Mouse (Mus musculus) forelimb bud, embryonic 11.5 days (tissue): ENCODE data around the gene Slc17a8.
"Not testable (repeated sequence)": the region's sequence is repeated elsewhere in the genome, so short reads cannot be mapped to it uniquely, and the experiment has no call there.

Experiments used
- DNase-seq: peaks from one replicate; pipeline ENCODE4 v3.0.0-alpha.2; 2012; ENCODE audit warnings: low read depth, low spot score

Slc17a8 gene

DNA sequence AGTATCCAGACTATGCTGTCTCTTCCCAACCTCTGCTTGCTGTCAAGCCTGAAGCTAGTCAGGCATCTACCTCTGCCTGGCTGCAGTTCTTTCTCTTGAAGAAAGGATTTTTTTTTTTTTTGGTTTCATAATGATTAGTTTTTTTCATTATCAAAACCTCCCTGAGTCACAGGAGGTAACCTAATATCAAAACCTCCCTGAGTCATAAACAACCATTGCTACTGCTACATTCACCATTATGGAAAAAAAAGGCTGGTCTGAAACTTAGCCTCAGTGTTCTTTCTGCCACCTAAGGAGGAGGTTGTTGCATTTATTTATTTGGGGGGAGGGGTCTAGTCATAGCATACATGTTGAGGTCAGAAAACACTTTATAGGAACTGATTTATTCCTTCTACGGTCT, 31.2 kb downstream of the Slc17a8 start:
- no peak for DNase-seq

- DNase-seq, result no peak
These were observed 32.3 kb downstream of the Slc17a8 start for GRCm38 (mm10) chr10:89588708-89589107.

- DNase-seq, result no peak
These were observed 36.3 kb downstream of the Slc17a8 start for GRCm38 (mm10) chr10:89584709-89585108.

DNA sequence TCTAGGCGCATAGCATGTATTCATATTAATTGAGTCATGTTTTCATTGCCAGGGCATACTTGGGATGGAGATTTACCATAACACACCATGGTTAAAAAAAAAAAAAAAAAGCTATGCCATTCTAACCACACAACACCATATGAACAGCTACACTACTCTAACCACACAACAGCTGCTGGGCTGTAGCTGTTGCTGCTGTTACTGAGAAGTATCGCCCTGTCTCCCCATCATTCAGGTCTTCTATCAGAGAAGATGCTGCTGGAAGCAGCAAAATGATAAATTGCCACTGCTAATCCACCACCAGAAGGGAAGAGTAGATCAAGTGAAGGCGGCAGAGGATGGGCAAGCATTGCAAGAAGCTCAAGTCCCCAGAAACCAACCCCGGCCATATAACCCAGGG, 42.3 kb downstream of the Slc17a8 start:
- no peak for DNase-seq

DNA sequence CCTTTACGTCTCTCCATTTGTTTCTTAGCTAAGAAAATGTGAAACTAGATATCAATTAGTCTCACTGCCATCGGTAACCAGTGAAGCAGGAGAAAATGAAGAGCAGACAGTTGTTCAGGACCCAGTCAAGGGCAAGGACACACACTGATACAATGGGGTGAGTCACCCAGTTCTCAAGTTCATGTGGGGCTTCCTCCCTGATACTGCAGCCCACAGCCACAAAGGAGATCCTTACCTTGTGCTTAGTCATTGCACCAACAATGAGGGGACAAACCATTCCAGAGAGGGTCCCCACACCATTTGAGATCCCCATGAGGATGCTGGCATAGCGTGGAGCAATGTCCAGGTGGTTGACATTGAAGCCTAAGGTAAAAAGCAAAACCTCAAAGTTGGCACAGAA, 43.4 kb downstream of the Slc17a8 start:
- DNase-seq, result no peak

- no peak for DNase-seq
These were observed 47.6 kb downstream of the Slc17a8 start for GRCm38 (mm10) chr10:89573421-89573820.

DNA sequence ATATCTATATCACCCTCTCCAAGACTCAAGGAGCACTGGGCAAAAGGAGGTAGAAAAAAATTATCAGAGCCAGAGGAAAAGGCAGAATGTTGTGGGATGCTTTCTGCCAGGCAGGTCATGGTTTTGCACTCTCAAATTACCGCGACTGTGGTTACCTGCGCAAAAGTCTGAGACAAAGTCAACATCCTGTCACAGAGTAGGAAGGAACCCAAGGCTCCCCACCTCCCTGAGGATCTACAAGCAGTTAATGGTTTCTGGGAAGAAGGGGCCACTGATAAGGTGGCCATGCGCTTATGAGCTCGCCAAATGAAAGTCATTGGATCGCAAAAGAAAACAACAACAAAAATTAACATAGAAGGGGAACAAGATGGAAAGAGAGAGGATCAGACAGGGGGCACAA, 48.1 kb downstream of the Slc17a8 start:
- DNase-seq, result no peak

DNA sequence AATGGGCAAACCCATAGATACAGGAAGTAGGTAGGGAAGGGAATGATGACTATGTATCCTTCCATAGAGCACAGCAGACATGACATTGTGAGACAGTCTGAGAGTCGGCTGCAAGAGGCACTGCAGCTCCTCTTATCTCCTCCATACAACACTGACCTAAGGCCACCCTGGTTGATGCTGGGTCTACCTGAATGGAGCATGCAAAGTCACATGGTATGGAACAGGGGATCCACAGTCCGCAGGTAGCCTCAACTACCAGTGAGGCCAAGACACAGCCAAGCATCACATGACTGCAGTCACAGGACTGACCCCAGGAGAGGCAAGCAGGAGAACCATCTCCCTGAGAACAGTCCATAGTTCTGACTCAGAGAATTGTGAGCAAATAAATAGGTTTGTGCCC, 53.7 kb downstream of the Slc17a8 start:
- DNase-seq, result no peak

GRCm38 (mm10) chr10:89565301-89566022, 55.6 kb downstream of the Slc17a8 start:
- DNase-seq, result no peak

- no peak for DNase-seq
These were observed 58.9 kb downstream of the Slc17a8 start for GRCm38 (mm10) chr10:89562113-89562512.

DNA sequence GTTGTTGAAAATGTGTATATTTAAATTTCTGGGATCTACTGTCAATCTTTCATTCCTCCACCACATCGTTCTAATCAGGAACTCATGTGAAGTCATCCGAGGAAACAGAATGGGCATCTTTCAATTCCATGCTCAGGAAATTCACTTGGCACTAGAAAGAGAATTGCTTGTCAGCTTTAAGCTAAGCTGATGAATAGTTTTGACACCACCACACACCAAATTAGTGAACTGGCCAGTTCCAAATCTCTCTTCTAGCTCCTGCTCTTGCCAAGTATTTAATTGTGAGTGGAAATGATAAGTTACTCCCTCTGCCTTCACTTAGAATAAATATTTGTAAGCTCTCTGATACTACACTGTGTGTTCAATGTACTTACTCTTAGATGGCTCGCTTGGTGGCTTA, 61.7 kb downstream of the Slc17a8 start:
- no peak for DNase-seq

DNA sequence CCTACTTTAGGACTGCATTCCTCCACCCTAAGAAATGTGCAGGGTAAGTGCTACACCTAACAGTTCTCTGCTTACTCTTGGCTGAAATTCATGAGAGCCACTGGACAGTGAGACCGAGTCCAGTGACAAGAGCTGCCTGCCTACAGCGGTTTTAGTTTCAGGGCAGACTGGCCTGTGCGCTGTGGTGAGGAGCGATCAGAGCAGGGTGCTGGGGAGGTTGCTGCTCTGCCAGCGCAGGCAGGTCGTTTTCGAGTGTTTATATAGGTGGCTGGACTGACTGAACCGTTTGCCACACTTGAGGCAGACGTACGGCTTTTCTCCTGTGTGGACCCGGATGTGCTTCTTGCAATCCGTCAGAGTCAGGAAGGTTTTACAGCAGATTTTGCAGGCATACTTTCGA, 66.2 kb downstream of the Slc17a8 start:
- DNase-seq, result not testable (repeated sequence)

- not testable (repeated sequence) for DNase-seq
These were observed 67.2 kb downstream of the Slc17a8 start for GRCm38 (mm10) chr10:89553855-89554254.

GRCm38 (mm10) chr10:89553015-89553414, 68.0 kb downstream of the Slc17a8 start:
- no peak for DNase-seq

- no peak for DNase-seq
These were observed 69.4 kb downstream of the Slc17a8 start for GRCm38 (mm10) chr10:89551657-89552056.

- no peak for DNase-seq
These were observed 73.0 kb downstream of the Slc17a8 start for GRCm38 (mm10) chr10:89548028-89548427.

- DNase-seq, result no peak
These were observed 74.1 kb downstream of the Slc17a8 start for GRCm38 (mm10) chr10:89546989-89547388.

DNA sequence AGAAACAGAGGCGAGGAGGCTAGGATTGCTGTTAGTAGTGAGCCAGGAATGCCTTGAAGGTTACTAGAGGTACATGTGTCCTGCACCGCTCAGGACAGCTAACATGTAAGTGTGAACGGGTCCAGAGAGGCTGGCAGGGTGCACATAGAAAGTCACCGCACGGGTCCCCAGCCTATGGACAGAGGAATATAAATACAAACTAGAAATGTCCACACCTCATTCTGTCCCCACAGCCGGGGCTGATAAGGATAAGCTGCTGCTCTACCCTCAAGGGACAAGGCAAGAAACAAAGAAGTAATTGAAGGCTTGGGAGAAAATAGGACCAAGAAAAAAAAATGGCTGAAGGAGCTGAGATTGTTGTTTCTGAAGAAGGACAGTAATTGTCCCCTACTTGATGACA, 77.2 kb downstream of the Slc17a8 start:
- DNase-seq, result no peak

DNA sequence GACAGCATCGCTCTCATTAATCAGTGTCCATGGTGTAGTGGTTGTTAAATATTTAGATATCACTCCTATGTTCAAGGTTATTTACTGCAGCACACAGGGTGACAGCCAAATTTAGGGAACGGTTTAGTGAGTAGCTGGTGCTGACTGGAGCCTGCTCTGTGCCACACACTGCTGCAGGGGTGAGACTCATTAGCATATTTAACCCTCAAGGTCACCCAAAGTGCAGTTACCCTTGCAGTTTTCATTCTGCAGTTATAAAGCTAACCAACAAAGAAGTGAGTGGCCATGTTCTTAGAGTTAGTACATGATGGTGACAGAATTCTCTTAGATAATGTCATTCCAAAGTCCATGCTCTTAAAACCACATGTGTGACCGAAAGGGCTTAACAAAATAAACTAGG, 78.7 kb downstream of the Slc17a8 start:
- no peak for DNase-seq

- no peak for DNase-seq
These were observed 87.9 kb downstream of the Slc17a8 start, which contains the start of gene Nr1h4 for GRCm38 (mm10) chr10:89532929-89533727. Nr1h4 (minus strand) TSS chr10:89533585.

GRCm38 (mm10) chr10:89532451-89532850, 88.6 kb downstream of the Slc17a8 start:
- no peak for DNase-seq

DNA sequence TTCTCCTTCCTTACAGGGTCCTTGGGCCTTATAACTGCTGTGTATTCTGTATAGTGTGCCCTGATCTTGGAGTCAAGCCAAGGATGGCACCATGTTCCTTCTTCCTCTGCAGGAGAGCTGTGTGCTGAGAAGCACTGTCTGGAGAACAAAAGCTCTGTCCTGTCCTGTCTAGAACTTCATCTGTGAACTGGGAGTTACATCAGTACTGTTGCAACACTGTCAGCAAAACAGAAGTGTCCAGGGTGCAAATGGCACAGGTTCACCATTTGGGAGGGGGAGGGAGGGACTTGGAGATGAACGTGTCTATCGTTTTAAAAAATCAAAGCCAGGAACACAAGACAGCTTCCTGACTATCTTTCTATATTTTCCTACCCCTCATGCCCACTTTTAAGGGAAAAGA, 89.1 kb downstream of the Slc17a8 start:
- DNase-seq, result no peak

DNA sequence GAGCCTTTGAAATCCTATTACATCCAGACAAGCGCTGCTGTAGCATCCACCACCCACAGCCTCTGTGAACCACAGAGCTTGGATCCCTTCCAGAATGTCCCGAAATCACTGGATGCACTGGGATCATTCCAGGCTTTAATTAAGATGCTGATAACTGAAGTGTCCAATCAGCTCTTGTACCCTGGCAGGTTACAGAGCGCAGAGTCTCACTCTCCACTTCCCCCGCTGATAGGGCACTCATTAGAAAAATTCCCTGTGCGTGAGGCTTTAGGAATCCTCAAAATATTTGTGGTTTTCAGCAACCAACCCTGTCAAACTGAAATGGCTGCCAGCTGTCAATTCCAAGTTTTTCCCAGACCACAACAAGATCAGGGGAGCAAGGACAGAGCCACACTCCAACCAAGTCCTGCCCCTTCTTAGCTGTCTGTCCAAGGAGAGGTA, 89.8 kb downstream of the Slc17a8 start:
- DNase-seq, result no peak
